Mouse (Mus musculus): ENCODE data around the gene Smap1.

GRCm38 (mm10) chr1:23953921-23954320 is 31.8 kb upstream of the Smap1 start:
- TF ChIP-seq TAL1 (IDR thresholded peaks at IDR 0.05; ENCODE audit: low read length) (no peak), GATA1 (IDR thresholded peaks at IDR 0.05; ENCODE audit: low read length) (no peak)

All from erythroblast, embryonic 14.5 days (primary cell).